Mouse (Mus musculus) intestine, embryonic 14.5 days (tissue): Measurements from ENCODE around the gene Nxph4. TPM values are rescaled to one million over a fixed set of nuclear protein-coding genes. Genes with fewer than 3 reads are reported as not detected.

ENCODE experiments used
- ATAC-seq: fragments of 200-750 bp; cut with Nextera tagmentation; replicated peaks from 2 replicates; pipeline ENCODE4 v1.8.0; 2017; ENCODE audit warnings: low read depth, moderate number of reproducible peaks, moderate TSS enrichment, moderate library complexity; ENCODE audit not compliant: low FRiP score, low TSS enrichment
- DNase-seq: peaks from one replicate; pipeline ENCODE4 v3.0.0-alpha.2; 2018; ENCODE audit warnings: low spot score
- H3K27ac ChIP-seq: fragments of 300-500 bp; sonication (generic); 2 replicates; pipeline ENCODE4 v1.5.1; 2014; ENCODE audit warnings: low read depth, mild to moderate bottlenecking, control low read depth
- H3K27me3 ChIP-seq: fragments of 300-500 bp; sonication (generic); replicated peaks from 2 replicates; pipeline ENCODE4 v1.6.1; 2014; ENCODE audit warnings: low read length, control low read depth; ENCODE audit not compliant: control insufficient read depth, insufficient read depth
- H3K36me3 ChIP-seq: fragments of 300-500 bp; sonication (generic); 2 replicates; pipeline ENCODE4 v1.6.1; 2014; ENCODE audit warnings: low read length, control low read depth; ENCODE audit not compliant: control insufficient read depth, insufficient read depth
- H3K4me1 ChIP-seq: fragments of 300-500 bp; sonication (generic); replicated peaks from 2 replicates; pipeline ENCODE4 v1.6.1; 2014; ENCODE audit warnings: low read length, control low read depth, mixed read lengths; ENCODE audit not compliant: control insufficient read depth, insufficient read depth
- H3K4me2 ChIP-seq: fragments of 300-500 bp; sonication (generic); 2 replicates; pipeline ENCODE4 v1.6.1; 2014; ENCODE audit warnings: low read length
- H3K4me3 ChIP-seq: fragments of 300-500 bp; sonication (generic); 2 replicates; pipeline ENCODE4 v1.5.1; 2014; ENCODE audit warnings: low read depth, low read length, control low read depth, mixed read lengths
- H3K9ac ChIP-seq: fragments of 300-500 bp; sonication (generic); 2 replicates; pipeline ENCODE4 v1.6.1; 2014; ENCODE audit warnings: mild to moderate bottlenecking, low read length
- H3K9me3 ChIP-seq: fragments of 300-500 bp; sonication (generic); 2 replicates; pipeline ENCODE4 v1.6.1; 2016; ENCODE audit warnings: low read length, control low read depth; ENCODE audit not compliant: control insufficient read depth
- WGBS: fragments of 180-500 bp; shearing (Covaris S2); extraction: QIAGEN DNeasy Blood & Tissue Kit; methylation state at CpG from one replicate; pipeline ENCODE4 v1.1.7; 2014; 5-methylcytosine and 5-hydroxymethylcytosine counted together
- polyA plus RNA-seq: library from polyadenylated mRNA; unstranded; fragments of >200 nt; fragmentation: Nextera tagmentation; extraction: Ambion mirVana; gene quantifications from 2 replicates; pipeline ENCODE4 v1.2.1, GENCODE M21; 2014

Nxph4 gene
- polyA plus RNA-seq, 1 experiment from 2014 or later: 5.5 TPM

DNA sequence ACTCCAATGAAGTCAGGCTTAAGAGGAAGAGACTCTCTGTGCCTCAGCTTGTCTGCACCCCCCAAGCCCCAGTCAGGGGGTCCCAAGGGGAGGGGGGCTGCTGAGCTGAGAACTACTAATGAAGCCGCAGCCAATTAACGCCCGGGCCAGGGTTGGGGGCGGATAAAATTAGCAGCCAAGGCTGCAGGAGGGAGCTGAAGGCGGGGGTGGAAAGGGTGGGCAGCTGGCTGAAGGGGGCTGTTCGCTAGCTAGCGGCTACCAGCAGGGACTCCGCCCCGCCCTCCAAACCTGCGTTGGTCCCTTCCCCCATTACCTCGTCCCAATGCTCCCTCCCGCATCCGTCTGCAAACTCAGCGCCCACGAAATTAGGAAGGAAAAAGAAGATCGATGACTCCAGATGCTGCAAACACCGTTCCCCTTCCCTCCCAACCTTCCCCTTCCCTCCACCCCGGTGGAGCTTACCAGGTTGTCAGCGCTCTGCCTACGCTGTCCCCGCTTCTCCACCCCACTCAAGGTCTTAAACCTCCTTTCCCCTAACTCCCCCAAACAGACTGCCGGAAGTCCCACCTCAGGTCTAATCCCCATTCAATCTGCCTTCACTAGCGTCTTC, 9.6 kb downstream of the Nxph4 start:
- no peak for ATAC-seq
- Histone ChIP-seq H3K4me2 (no peak overlapping the region), H3K36me3 (peaks cover 5% of the 10 kb centered on the region; the same call in 1 of the 2 replicates), H3K27me3 (peaks cover 61% of the 10 kb centered on the region), H3K4me3 (no peak overlapping the region), H3K27ac (no peak overlapping the region), H3K9me3 (no peaks in the 10 kb centered on the region), H3K4me1 (peaks cover 24% of the 10 kb centered on the region), H3K9ac (no peak overlapping the region)
- WGBS: 1% methylated on average over 20 of the region's 23 CpGs
- no peak for DNase-seq

DNA sequence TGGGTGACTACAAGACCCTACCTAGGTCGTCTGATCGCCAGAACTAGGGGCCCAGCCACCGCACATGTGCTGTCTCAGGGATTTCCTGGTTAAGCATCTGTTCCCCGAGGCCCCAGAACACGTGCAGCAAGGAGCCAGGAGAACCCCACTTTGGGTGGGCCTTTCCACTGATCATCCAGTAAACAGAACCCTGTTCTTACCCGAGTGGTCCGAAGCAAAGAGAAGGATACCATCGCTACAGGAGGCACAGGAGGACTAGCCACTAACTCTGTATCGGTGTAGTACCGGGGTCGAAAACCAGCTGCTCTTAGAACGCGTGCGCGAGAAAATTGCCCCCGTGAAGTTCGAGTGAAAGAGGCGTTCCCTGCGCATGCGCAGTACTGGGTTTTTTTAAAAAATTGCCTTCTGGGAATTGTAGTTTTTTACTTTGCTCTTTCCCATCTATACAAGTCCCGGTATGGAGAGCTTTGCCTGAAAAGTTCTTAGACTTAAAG, 12.2 kb downstream of the Nxph4 start, which contains the start of gene Shmt2:
Gene Shmt2 (minus strand): TSS at position 357 of the 494 bp plus-strand sequence.
- Histone ChIP-seq H3K9me3 (no peaks in the 10 kb centered on the region), H3K4me1 (peaks cover 24% of the 10 kb centered on the region), H3K9ac (peak within 1 kb of the TSS; percentile 65), H3K4me2 (peak within 1 kb of the TSS; percentile 95), H3K27ac (no peak within 1 kb of the TSS), H3K36me3 (peaks cover 26% of the 10 kb centered on the region), H3K27me3 (peaks cover 35% of the 10 kb centered on the region), H3K4me3 (peak within 1 kb of the TSS; percentile 70)
- ATAC-seq (peak; percentile 62), DNase-seq (peak; percentile 93)
- WGBS: under 1% methylated on average over 21 of the region's 21 CpGs

DNA sequence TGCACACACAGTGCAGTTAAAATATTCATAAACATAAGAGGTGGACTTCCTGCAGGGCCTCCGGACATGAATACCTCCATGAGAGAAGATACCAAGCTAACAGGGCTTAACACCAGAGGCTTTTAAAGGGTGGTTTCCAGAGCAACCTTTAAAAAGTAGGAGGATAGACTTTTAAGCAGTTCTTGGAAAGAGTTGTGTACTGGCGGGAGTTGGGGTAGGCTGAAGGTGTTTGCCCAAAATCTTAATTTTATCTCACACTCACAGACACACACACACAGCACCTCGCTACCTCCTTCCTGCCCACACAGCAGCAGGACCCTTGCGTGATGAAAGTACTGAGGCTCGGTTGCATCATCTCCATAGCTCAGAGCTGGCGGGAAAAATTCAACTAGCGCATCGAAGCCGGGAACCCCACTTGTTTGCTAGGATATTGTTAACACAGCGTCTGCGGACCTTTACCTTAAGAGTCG, 12.7 kb downstream of the Nxph4 start:
- H3K4me2 ChIP-seq: peak overlapping the region; percentile 95
- H3K36me3 ChIP-seq: peaks cover 27% of the 10 kb centered on the region
- H3K9ac ChIP-seq: peak overlapping the region; percentile 65
- peak overlapping the region; percentile 70 for H3K4me3 ChIP-seq
- H3K4me1 ChIP-seq: peaks cover 26% of the 10 kb centered on the region
- H3K27me3 ChIP-seq: peaks cover 30% of the 10 kb centered on the region
- 7% methylated on average over 12 of the region's 12 CpGs for WGBS
- H3K27ac ChIP-seq: no peak overlapping the region
- DNase-seq: no peak
- no peak for ATAC-seq
- no peaks in the 10 kb centered on the region for H3K9me3 ChIP-seq

DNA sequence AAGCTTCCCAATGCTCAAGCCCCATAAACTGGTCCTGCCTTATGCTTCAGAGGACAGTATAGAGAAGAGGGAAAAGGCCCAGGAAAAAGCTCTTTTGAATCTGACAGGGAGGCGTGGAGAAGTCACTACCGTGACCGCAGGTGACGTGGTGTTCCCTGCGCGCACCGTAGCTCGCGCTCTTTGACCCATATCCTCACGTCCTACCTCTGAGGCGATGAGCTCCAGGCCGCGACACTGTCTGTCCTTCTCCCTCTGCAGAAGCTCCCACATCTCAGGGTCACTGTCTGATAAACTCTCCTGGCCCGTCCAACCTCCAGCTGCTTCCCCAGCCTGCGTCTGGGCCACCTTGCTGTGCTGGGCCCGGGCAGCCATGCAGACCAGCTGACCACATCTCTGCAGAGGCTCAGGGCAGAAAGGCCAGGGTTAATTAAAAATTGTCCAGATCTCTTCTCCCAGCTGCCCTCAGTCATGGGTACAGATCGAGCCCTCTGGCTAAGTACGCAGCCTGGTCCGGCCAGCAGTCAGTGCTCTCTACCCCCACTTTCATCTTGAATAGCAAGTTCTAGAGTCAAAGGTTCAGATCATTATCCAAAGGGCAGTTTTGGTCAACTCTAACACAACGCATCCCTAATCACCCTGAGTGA, 13.5 kb downstream of the Nxph4 start:
- Histone ChIP-seq H3K9me3 (no peaks in the 10 kb centered on the region), H3K27me3 (peaks cover 28% of the 10 kb centered on the region), H3K9ac (peak overlapping the region; percentile 65; the same call in 1 of the 2 replicates), H3K36me3 (peaks cover 27% of the 10 kb centered on the region), H3K4me2 (peak overlapping the region; percentile 95), H3K4me1 (peaks cover 24% of the 10 kb centered on the region), H3K27ac (no peak overlapping the region), H3K4me3 (peak overlapping the region; percentile 70)
- DNase-seq (no peak), ATAC-seq (no peak)
- 78% methylated on average over 20 of the region's 20 CpGs for WGBS

DNA sequence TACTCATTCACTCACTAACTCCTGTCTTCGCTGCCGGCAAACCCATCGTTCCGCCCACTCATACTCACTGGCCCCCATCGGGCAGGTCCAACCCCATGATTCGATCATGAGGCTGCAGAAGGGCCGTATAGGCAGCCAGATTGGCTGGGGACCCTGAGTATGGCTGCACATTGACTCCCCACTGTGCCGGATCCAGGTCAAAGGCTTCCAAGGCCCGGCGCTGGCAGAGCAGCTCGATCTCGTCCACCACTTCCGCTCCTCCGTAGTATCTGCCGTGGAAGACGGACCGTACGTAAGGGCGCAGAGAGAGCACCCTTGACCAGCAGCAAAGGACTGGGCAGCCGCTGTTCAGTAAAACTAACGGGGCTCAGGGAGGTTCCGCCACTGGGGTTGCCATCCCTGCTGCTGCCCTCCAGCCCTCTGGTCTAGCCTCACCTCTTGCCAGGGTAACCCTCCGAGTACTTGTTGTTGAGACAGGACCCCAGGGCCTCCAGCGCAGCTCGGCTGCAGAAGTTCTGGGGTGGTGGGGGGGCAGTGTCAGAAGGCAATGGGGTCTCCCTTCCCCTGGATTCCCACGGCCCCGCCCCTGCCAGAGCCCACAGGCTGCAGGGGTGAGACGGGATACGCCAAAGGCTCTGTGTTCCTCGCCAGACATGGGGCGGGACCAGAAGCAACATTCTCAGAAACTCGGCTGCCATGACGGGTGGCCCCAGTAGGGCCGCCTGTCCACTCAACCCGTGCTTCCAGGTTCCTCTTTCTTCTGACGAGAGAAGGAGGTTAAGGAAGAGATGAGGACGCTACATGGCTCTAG, 14.3 kb downstream of the Nxph4 start:
- WGBS: 91% methylated on average over 37 of the region's 37 CpGs

DNA sequence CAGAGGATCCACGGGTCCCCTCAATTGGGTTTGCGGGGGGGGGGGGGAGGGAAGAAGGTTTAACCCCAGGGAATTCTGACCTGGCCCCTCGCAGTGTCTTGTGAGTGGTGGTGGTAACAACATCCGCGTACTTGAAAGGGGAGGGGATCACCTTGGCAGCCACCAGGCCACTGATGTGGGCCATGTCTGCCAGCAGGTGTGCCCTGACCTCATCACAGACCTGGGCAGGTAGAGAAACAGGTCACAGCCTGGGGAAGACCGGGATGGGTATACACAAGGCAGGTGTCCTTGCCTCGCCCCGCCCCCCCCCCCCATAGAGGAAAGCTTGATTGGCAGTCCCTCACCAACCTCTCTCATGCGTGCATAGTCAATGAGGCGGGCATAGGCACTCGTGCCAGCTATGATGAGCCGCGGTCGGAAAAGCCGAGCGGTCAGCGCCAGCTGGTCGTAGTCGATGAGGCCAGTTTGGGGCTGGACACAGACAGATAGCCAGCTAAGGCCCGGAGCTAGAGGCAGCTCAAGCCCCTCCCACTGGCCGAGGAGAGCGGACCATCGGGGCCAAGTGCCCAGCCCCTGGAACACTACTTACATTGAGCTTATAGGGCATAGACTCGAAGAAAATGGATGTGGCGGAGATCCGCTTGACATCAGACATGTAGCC, 15.2 kb downstream of the Nxph4 start:
- WGBS: 94% methylated on average over 25 of the region's 26 CpGs
- DNase-seq (no peak), ATAC-seq (no peak)
- H3K27ac ChIP-seq: no peak overlapping the region
- H3K36me3 ChIP-seq: peaks cover 27% of the 10 kb centered on the region
- no peak overlapping the region for H3K4me2 ChIP-seq
- no peaks in the 10 kb centered on the region for H3K9me3 ChIP-seq
- H3K4me1 ChIP-seq: peaks cover 30% of the 10 kb centered on the region
- H3K27me3 ChIP-seq: peaks cover 27% of the 10 kb centered on the region
- H3K4me3 ChIP-seq: no peak overlapping the region
- no peak overlapping the region for H3K9ac ChIP-seq

More for the DNA sequence above, 14.3 kb downstream of the Nxph4 start:
- Histone ChIP-seq H3K4me3 (no peak overlapping the region), H3K9me3 (no peaks in the 10 kb centered on the region), H3K27me3 (peaks cover 27% of the 10 kb centered on the region), H3K4me1 (peaks cover 26% of the 10 kb centered on the region), H3K27ac (no peak overlapping the region), H3K4me2 (no peak overlapping the region), H3K9ac (no peak overlapping the region), H3K36me3 (peaks cover 27% of the 10 kb centered on the region)
- ATAC-seq: no peak
- no peak for DNase-seq

DNA sequence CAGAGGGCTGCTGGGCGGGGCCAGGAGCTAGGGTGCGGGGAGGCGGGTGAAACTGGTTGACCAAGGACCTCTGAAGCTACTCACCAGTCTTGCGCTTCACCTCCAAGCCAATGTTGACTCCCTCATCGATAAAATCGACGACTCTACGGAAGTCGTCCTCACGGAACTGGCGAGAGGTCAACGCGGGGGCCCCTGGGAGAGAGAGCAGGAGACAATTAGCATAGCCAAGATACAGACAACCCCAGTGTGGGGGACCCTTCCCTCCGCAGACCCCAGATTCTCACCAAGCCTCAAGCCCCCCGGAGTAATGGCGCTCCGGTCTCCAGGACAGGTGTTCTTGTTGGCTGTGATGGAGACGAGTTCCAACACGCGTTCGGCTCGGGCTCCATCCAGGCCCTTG, 16.4 kb downstream of the Nxph4 start:
- peaks cover 27% of the 10 kb centered on the region for H3K36me3 ChIP-seq
- H3K4me2 ChIP-seq: no peak overlapping the region
- H3K27me3 ChIP-seq: peaks cover 34% of the 10 kb centered on the region
- DNase-seq (no peak), ATAC-seq (no peak)
- H3K4me1 ChIP-seq: peaks cover 43% of the 10 kb centered on the region
- no peak overlapping the region for H3K9ac ChIP-seq
- WGBS: 92% methylated on average over 22 of the region's 22 CpGs
- no peaks in the 10 kb centered on the region for H3K9me3 ChIP-seq
- H3K27ac ChIP-seq: no peak overlapping the region
- H3K4me3 ChIP-seq: no peak overlapping the region
